Mouse (Mus musculus): ENCODE results near the gene Man2a1.

- TF ChIP-seq GATA1 (IDR thresholded peaks at IDR 0.05; ENCODE audit: borderline replicate concordance, low read length), result no peak
- no peak for TF ChIP-seq FLI1 (IDR thresholded peaks at IDR 0.05; ENCODE audit: low read length)
These were observed 46.9 kb downstream of the Man2a1 start for GRCm38 (mm10) chr17:64647396-64647795.

All from megakaryocyte, embryonic 14.5 days (primary cell).